Mouse (Mus musculus) lung, adult 2 months (tissue): Measurements from ENCODE around the gene Catsperg2.

Source experiments
- CTCF ChIP-seq: fragments of 200-500 bp; IDR thresholded peaks from 2 replicates; pipeline ENCODE4 v1.5.1; 2011; ENCODE audit warnings: mild to moderate bottlenecking, low read length, control low read depth; ENCODE audit not compliant: insufficient read depth
- POLR2A ChIP-seq: fragments of 200-500 bp; IDR thresholded peaks from 2 replicates; pipeline ENCODE4 v1.6.1; 2011; ENCODE audit warnings: low read depth, mild to moderate bottlenecking, control low read depth, low read length, borderline replicate concordance; ENCODE audit errors: extremely low read depth

DNA sequence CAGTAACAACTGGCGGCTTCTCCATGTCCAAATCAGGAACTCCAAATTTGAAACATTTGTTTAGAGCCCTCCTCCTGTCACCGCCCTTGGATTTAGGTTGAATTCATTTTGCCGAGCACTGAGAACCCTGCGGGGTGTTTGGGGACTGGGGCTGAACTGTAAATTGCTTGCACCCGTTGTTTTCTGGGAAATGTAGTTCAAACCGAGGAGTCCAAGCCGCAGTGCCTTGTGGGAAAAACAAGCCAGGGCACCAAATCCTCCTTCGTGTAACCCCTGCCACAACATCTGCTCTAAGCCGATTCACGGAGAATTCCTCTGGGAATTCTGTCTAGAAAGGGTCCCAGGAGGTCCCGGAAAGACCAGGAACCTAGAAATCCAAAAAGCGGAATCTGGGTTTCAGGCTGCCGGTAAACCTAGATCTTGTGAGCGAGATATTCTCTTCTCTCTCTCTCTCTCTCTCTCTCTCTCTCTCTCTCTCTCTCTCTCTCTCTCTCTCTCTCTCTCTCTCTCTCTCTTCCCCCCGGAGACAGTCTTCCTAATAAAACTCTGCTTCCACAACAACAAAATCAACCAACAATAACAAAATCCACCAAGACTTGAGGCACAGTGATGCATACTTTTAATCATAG lies 40.3 kb upstream of the Catsperg2 start:
- TF ChIP-seq CTCF (no peak), POLR2A (peak; percentile 40; the same call in 1 of the 2 replicates)
